Mouse (Mus musculus): ENCODE data around the gene Hoxb8. TPM values are rescaled to one million over a fixed set of nuclear protein-coding genes. Genes with fewer than 3 reads are reported as not detected.

The Hoxb8 gene
- polyA plus RNA-seq (2015; fragmentation: Nextera tagmentation; extraction: Ambion mirVana): 0.33 and 0.79 TPM in 2 replicates

- Histone ChIP-seq H3K27me3 (ENCODE audit: control insufficient read depth, insufficient read depth, low read depth, low read length) (peaks cover 66% of the 10 kb centered on the region), H3K4me2 (ENCODE audit: low read depth, low read length) (peak within 1 kb of the TSS; percentile 76), H3K27ac (ENCODE audit: low read length) (no peak within 1 kb of the TSS), H3K36me3 (ENCODE audit: control insufficient read depth, insufficient read depth, low read length) (no peaks in the 10 kb centered on the region), H3K9me3 (ENCODE audit: control insufficient read depth, low read length) (no peaks in the 10 kb centered on the region), H3K4me3 (ENCODE audit: low read length) (peak within 1 kb of the TSS; percentile 51), H3K4me1 (replicated peaks; ENCODE audit: control insufficient read depth, insufficient read depth, low read length) (peaks cover 4% of the 10 kb centered on the region; the same call in 1 of the 2 replicates), H3K9ac (ENCODE audit: low read length) (no peak within 1 kb of the TSS)
- 2% methylated on average over 27 of the region's 27 CpGs for WGBS
- no peak for ATAC-seq (ENCODE audit: low read depth)
Measured at GRCm38 (mm10) chr11:96281855-96282570, at the start of gene Hoxb8. Gene Hoxb8 (plus strand): TSS chr11:96281905.

- Histone ChIP-seq H3K36me3 (ENCODE audit: control insufficient read depth, insufficient read depth, low read length) (no peaks in the 10 kb centered on the region), H3K9ac (ENCODE audit: low read length) (no peak overlapping the region), H3K4me1 (replicated peaks; ENCODE audit: control insufficient read depth, insufficient read depth, low read length) (no peaks in the 10 kb centered on the region), H3K4me2 (ENCODE audit: low read depth, low read length) (no peak overlapping the region), H3K9me3 (ENCODE audit: control insufficient read depth, low read length) (no peaks in the 10 kb centered on the region), H3K4me3 (ENCODE audit: low read length) (no peak overlapping the region), H3K27me3 (ENCODE audit: control insufficient read depth, insufficient read depth, low read depth, low read length) (peaks cover 19% of the 10 kb centered on the region), H3K27ac (ENCODE audit: low read length) (no peak overlapping the region)
- no peak for ATAC-seq (ENCODE audit: low read depth)
- 1% methylated on average over 12 of the region's 12 CpGs for WGBS
Measured at GRCm38 (mm10) chr11:96234906-96235305, 46.8 kb upstream of the Hoxb8 start.

- no peaks in the 10 kb centered on the region for H3K9me3 ChIP-seq (ENCODE audit: control insufficient read depth, low read length)
- H3K4me1 ChIP-seq (replicated peaks; ENCODE audit: control insufficient read depth, insufficient read depth, low read length): no peaks in the 10 kb centered on the region
- H3K27me3 ChIP-seq (ENCODE audit: control insufficient read depth, insufficient read depth, low read depth, low read length): peaks cover 13% of the 10 kb centered on the region
- H3K27ac ChIP-seq (ENCODE audit: low read length): no peak overlapping the region
- 1% methylated on average over 7 of the region's 7 CpGs for WGBS
- no peaks in the 10 kb centered on the region for H3K36me3 ChIP-seq (ENCODE audit: control insufficient read depth, insufficient read depth, low read length)
- no peak overlapping the region for H3K9ac ChIP-seq (ENCODE audit: low read length)
- H3K4me3 ChIP-seq (ENCODE audit: low read length): no peak overlapping the region
- ATAC-seq (ENCODE audit: low read depth): no peak
- no peak overlapping the region for H3K4me2 ChIP-seq (ENCODE audit: low read depth, low read length)
Measured at GRCm38 (mm10) chr11:96240211-96240610, 41.5 kb upstream of the Hoxb8 start.

GRCm38 (mm10) chr11:96250901-96251300 lies 30.8 kb upstream of the Hoxb8 start:
- H3K4me1 ChIP-seq (replicated peaks; ENCODE audit: control insufficient read depth, insufficient read depth, low read length): no peaks in the 10 kb centered on the region
- H3K36me3 ChIP-seq (ENCODE audit: control insufficient read depth, insufficient read depth, low read length): no peaks in the 10 kb centered on the region
- H3K27ac ChIP-seq (ENCODE audit: low read length): no peak overlapping the region
- H3K27me3 ChIP-seq (ENCODE audit: control insufficient read depth, insufficient read depth, low read depth, low read length): peaks cover 69% of the 10 kb centered on the region
- WGBS: 2% methylated on average over 14 of the region's 14 CpGs
- ATAC-seq (ENCODE audit: low read depth): no peak
- no peak overlapping the region for H3K4me3 ChIP-seq (ENCODE audit: low read length)
- no peak overlapping the region for H3K9ac ChIP-seq (ENCODE audit: low read length)
- H3K9me3 ChIP-seq (ENCODE audit: control insufficient read depth, low read length): no peaks in the 10 kb centered on the region
- no peak overlapping the region for H3K4me2 ChIP-seq (ENCODE audit: low read depth, low read length)

- H3K4me2 ChIP-seq (ENCODE audit: low read depth, low read length): 0 out of 2 replicates have a peak overlapping the region, but pooled peaks have one; percentile 11
- peak overlapping the region; percentile 24; the same call in 1 of the 2 replicates for H3K9ac ChIP-seq (ENCODE audit: low read length)
- H3K4me1 ChIP-seq (replicated peaks; ENCODE audit: control insufficient read depth, insufficient read depth, low read length): no peaks in the 10 kb centered on the region
- H3K4me3 ChIP-seq (ENCODE audit: low read length): peak overlapping the region; percentile 33
- no peak for ATAC-seq (ENCODE audit: low read depth)
- H3K27me3 ChIP-seq (ENCODE audit: control insufficient read depth, insufficient read depth, low read depth, low read length): peaks cover 75% of the 10 kb centered on the region
- WGBS: 1% methylated on average over 46 of the region's 46 CpGs
- no peaks in the 10 kb centered on the region for H3K36me3 ChIP-seq (ENCODE audit: control insufficient read depth, insufficient read depth, low read length)
- no peak overlapping the region for H3K27ac ChIP-seq (ENCODE audit: low read length)
- no peaks in the 10 kb centered on the region for H3K9me3 ChIP-seq (ENCODE audit: control insufficient read depth, low read length)
Measured at GRCm38 (mm10) chr11:96251480-96252031, 30.1 kb upstream of the Hoxb8 start.

GRCm38 (mm10) chr11:96252541-96253120 lies 29.1 kb upstream of the Hoxb8 start:
- peaks cover 83% of the 10 kb centered on the region for H3K27me3 ChIP-seq (ENCODE audit: control insufficient read depth, insufficient read depth, low read depth, low read length)
- no peaks in the 10 kb centered on the region for H3K4me1 ChIP-seq (replicated peaks; ENCODE audit: control insufficient read depth, insufficient read depth, low read length)
- no peak overlapping the region for H3K27ac ChIP-seq (ENCODE audit: low read length)
- WGBS: 7% methylated on average over 12 of the region's 12 CpGs
- H3K4me2 ChIP-seq (ENCODE audit: low read depth, low read length): no peak overlapping the region
- H3K9ac ChIP-seq (ENCODE audit: low read length): no peak overlapping the region
- no peaks in the 10 kb centered on the region for H3K36me3 ChIP-seq (ENCODE audit: control insufficient read depth, insufficient read depth, low read length)
- H3K9me3 ChIP-seq (ENCODE audit: control insufficient read depth, low read length): no peaks in the 10 kb centered on the region
- ATAC-seq (ENCODE audit: low read depth): no peak
- H3K4me3 ChIP-seq (ENCODE audit: low read length): peak overlapping the region; percentile 33; the same call in 1 of the 2 replicates

GRCm38 (mm10) chr11:96254221-96254620 lies 27.5 kb upstream of the Hoxb8 start:
- Histone ChIP-seq H3K4me2 (ENCODE audit: low read depth, low read length) (no peak overlapping the region), H3K9me3 (ENCODE audit: control insufficient read depth, low read length) (no peaks in the 10 kb centered on the region), H3K27me3 (ENCODE audit: control insufficient read depth, insufficient read depth, low read depth, low read length) (peaks cover 96% of the 10 kb centered on the region), H3K27ac (ENCODE audit: low read length) (no peak overlapping the region), H3K4me1 (replicated peaks; ENCODE audit: control insufficient read depth, insufficient read depth, low read length) (no peaks in the 10 kb centered on the region), H3K9ac (ENCODE audit: low read length) (no peak overlapping the region), H3K4me3 (ENCODE audit: low read length) (no peak overlapping the region), H3K36me3 (ENCODE audit: control insufficient read depth, insufficient read depth, low read length) (no peaks in the 10 kb centered on the region)
- WGBS: under 1% methylated on average over 11 of the region's 11 CpGs
- no peak for ATAC-seq (ENCODE audit: low read depth)

GRCm38 (mm10) chr11:96255111-96255995 lies 26.4 kb upstream of the Hoxb8 start:
- H3K27me3 ChIP-seq (ENCODE audit: control insufficient read depth, insufficient read depth, low read depth, low read length): peaks cover 96% of the 10 kb centered on the region
- peaks cover 3% of the 10 kb centered on the region; the same call in 1 of the 2 replicates for H3K4me1 ChIP-seq (replicated peaks; ENCODE audit: control insufficient read depth, insufficient read depth, low read length)
- 3% methylated on average over 39 of the region's 39 CpGs for WGBS
- 0 out of 2 replicates have a peak overlapping the region, but pooled peaks have one; percentile 9 for H3K4me3 ChIP-seq (ENCODE audit: low read length)
- H3K9me3 ChIP-seq (ENCODE audit: control insufficient read depth, low read length): no peaks in the 10 kb centered on the region
- H3K9ac ChIP-seq (ENCODE audit: low read length): no peak overlapping the region
- ATAC-seq (ENCODE audit: low read depth): no peak
- no peak overlapping the region for H3K4me2 ChIP-seq (ENCODE audit: low read depth, low read length)
- H3K36me3 ChIP-seq (ENCODE audit: control insufficient read depth, insufficient read depth, low read length): no peaks in the 10 kb centered on the region
- H3K27ac ChIP-seq (ENCODE audit: low read length): no peak overlapping the region

Data from lung, embryonic 16.5 days (tissue).